ENCODE assay signal across 10 mouse cellular contexts in genomic region chr4:45757941-45758340, GRCm38 (mm10).
"Had no signal": no experiment of that assay in that cellular context is flagged by ENCODE, and none has a peak within 500 bp of the region (broad histone marks: within the 10 kb centered on the region; RNA-seq: fewer than 3 reads in every experiment).

No protein-coding gene starts in this region.

- DNase-seq: kidney, adult 11 months; kidney, postnatal 25 days; layer of hippocampus, adult 9-11 months; layer of hippocampus, postnatal 36 days; lung, adult 18-20 months; midbrain, embryonic 14.5 days; thymus, postnatal 4 days had no signal

- H3K4me2 ChIP-seq: limb, embryonic 13.5 days had no signal

- H3K36me3 ChIP-seq: limb, embryonic 13.5 days had no signal

- H3K4me3 ChIP-seq: limb, embryonic 13.5 days had no signal

- H3K9me3 ChIP-seq: limb, embryonic 13.5 days had no signal

- H3K9ac ChIP-seq: limb, embryonic 13.5 days; liver, embryonic 14.5 days had no signal

- H3K27ac ChIP-seq: limb, embryonic 13.5 days; liver, embryonic 14.5 days; stomach, postnatal 0 days had no signal
